Mouse (Mus musculus): ENCODE data around the gene Gm1553. TPM values are rescaled to one million over a fixed set of nuclear protein-coding genes. Genes with fewer than 3 reads are reported as not detected.

Gene Gm1553
- total RNA-seq (2014; rRNA removed) = not detected in 2 replicates
- polyA plus RNA-seq (2015; fragmentation: Nextera tagmentation; extraction: Ambion mirVana) = not detected in 2 replicates

DNA sequence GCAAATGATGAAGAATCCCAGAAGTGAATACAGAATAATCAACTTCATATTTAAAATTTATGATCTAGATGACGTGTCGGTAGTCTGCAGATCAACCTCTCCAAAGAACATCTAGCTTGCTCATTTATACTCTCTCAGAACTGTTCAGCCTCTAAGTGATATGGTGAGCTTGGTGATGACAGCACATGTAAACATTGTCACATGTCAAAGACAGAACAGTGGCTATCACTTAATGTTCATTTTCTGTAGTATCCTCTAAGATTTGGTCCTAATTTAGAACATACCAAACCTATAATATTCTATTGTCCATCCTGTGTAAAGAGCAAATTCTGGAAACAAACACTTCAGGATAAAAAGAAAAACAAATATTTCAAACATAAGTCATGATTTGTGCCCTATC is at the start of gene Gm1553:
Gene Gm1553 (minus strand): TSS at position 101 of the 400 bp plus-strand sequence.
- no peak for DNase-seq (ENCODE audit: low spot score)
- H3K4me3 ChIP-seq (ENCODE audit: low read length) = no peak within 1 kb of the TSS
- TF ChIP-seq CTCF (IDR thresholded peaks at IDR 0.05; ENCODE audit: low read depth) = no peak
- H3K4me1 ChIP-seq (ENCODE audit: insufficient read depth, low read length) = no peaks in the 10 kb centered on the region
- 90% methylated on average over 2 of the region's 2 CpGs for WGBS
- no peak within 1 kb of the TSS for H3K4me2 ChIP-seq (ENCODE audit: low read depth, low read length)
- ATAC-seq = no peak
- no peak within 1 kb of the TSS for H3K27ac ChIP-seq
- no peaks in the 10 kb centered on the region for H3K36me3 ChIP-seq (ENCODE audit: insufficient read depth, low read length)
- no peak within 1 kb of the TSS for H3K9ac ChIP-seq (replicated peaks; ENCODE audit: low read length)
- H3K9me3 ChIP-seq (ENCODE audit: low read length) = no peaks in the 10 kb centered on the region
- no peaks in the 10 kb centered on the region for H3K27me3 ChIP-seq (ENCODE audit: insufficient read depth, low read length)

Other genes with a start within 250 kb of the Gm1553 start
- 0.07 TPM in 1 of 2 replicates, not detected in the other for gene 4932415D10Rik, start 176.0 kb downstream of the Gm1553 start, total RNA-seq (2014; rRNA removed)
- gene 4932415D10Rik, start 176.0 kb downstream of the Gm1553 start, polyA plus RNA-seq (2015; fragmentation: Nextera tagmentation; extraction: Ambion mirVana) = not detected in 2 replicates
- 2.0 and 3.3 TPM in 2 replicates for gene Gm4924, start 138.4 kb downstream of the Gm1553 start, total RNA-seq (2014; rRNA removed)
- 12.9 and 13.5 TPM in 2 replicates for gene Gm4924, start 138.4 kb downstream of the Gm1553 start, polyA plus RNA-seq (2015; fragmentation: Nextera tagmentation; extraction: Ambion mirVana)
- gene 1190007I07Rik, start 130.6 kb upstream of the Gm1553 start, total RNA-seq (2014; rRNA removed) = 23.3 and 31.0 TPM in 2 replicates
- gene 1190007I07Rik, start 130.6 kb upstream of the Gm1553 start, polyA plus RNA-seq (2015; fragmentation: Nextera tagmentation; extraction: Ambion mirVana) = 35.2 and 38.0 TPM in 2 replicates
- 58.9 and 63.9 TPM in 2 replicates for gene Tdg, start 137.2 kb upstream of the Gm1553 start, total RNA-seq (2014; rRNA removed)
- 120 and 126 TPM in 2 replicates for gene Tdg, start 137.2 kb upstream of the Gm1553 start, polyA plus RNA-seq (2015; fragmentation: Nextera tagmentation; extraction: Ambion mirVana)
- gene Glt8d2, start 198.0 kb upstream of the Gm1553 start, total RNA-seq (2014; rRNA removed) = 1.0 and 2.1 TPM in 2 replicates
- 1.2 and 1.5 TPM in 2 replicates for gene Glt8d2, start 198.0 kb upstream of the Gm1553 start, polyA plus RNA-seq (2015; fragmentation: Nextera tagmentation; extraction: Ambion mirVana)
- gene Hcfc2, start 203.5 kb upstream of the Gm1553 start, total RNA-seq (2014; rRNA removed) = 19.2 and 22.9 TPM in 2 replicates
- gene Hcfc2, start 203.5 kb upstream of the Gm1553 start, polyA plus RNA-seq (2015; fragmentation: Nextera tagmentation; extraction: Ambion mirVana) = 24.8 and 29.7 TPM in 2 replicates

Data from hindbrain, postnatal 0 days (tissue).